8 mouse cellular contexts compared by ENCODE assay signal in the genomic region with DNA sequence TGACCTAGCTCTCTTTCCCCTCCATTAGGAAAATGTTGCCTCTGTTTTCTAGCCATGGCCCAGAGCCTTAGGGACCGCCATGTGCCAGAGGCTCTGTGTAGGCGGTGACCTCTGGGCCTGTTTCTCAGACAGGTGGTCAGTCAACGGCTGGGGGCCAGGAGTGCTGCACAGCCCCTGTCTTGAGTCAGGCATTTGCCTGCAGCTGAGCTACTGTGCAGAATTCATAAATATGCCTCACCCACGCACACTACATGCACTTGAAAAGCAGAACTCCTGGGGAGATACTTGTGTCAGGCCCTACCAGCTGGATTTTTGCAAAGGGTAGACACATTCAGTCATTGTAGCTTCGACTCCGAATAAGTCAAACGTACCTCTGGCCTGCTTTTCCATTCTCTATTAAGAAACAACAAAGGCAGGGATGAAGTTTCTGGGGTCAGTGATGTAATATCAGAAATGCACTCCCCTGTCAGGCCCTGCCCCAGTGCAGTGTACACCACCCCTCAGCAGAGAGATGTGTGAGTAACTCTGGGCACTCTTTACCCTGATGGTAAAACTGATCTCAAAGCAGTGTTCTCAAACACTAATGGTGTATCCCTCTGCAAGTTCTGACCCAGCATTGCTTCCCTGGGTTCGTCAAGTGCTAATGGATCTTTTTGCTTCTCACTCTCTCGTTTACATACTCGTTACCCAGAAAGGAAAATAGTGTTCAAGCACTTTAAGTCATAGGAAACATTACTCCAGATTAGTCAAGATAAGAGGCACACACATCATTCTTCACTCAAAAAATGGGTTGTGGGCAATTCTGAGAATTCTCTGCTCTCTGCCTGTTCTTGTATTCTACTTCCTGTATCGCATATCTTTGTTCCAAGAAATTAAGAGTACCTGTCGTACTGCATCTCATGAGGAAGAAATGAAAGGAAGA.
A peak's percentile ranks its signal among the peaks of the same experiment; 100 is the strongest.
DNase-seq lines count a peak whose midpoint lies in the region; ATAC-seq and TF ChIP-seq lines count a peak whose summit lies in the region.

No protein-coding gene starts in this region.

- no peak for TF ChIP-seq CTCF in gastrocnemius, adult 2 months (IDR thresholded peaks at IDR 0.05)

- intact Hi-C loops in gastrocnemius, adult 2 months (cut with DNase I), result loop anchor here (5.0 kb wide), 1 partner anchor 71 kb away; the partner anchor contains the start of gene Mdfic

- no peaks in the 10 kb centered on the region for H3K36me3 ChIP-seq in stomach, embryonic 14.5 days (ENCODE audit: control insufficient read depth, insufficient read depth, low read length)
- no peaks in the 10 kb centered on the region for H3K36me3 ChIP-seq in midbrain, embryonic 13.5 days

- no peaks in the 10 kb centered on the region for H3K9me3 ChIP-seq in stomach, embryonic 14.5 days (ENCODE audit: control insufficient read depth, low read depth, low read length)
- H3K9me3 ChIP-seq in midbrain, embryonic 13.5 days, result no peaks in the 10 kb centered on the region

- DNase-seq in gastrocnemius, adult 2 months, result peak; percentile 42
- no peak for DNase-seq in gastrocnemius, adult 18-20 months (ENCODE audit: low spot score)
- DNase-seq in thymus, postnatal 0 days (ENCODE audit: low spot score), result peak; percentile 33
- no peak for DNase-seq in thymus, adult 18-20 months
- peak; percentile 36 for DNase-seq in heart, postnatal 4 days
- no peak for DNase-seq in right cerebral cortex, postnatal 4 days

- no peaks in the 10 kb centered on the region for H3K27me3 ChIP-seq in stomach, embryonic 14.5 days (ENCODE audit: control insufficient read depth, insufficient read depth, low read length)
- H3K27me3 ChIP-seq in midbrain, embryonic 13.5 days, result no peaks in the 10 kb centered on the region

- H3K4me3 ChIP-seq in gastrocnemius, adult 2 months, result peak overlapping the region; percentile 67
- H3K4me3 ChIP-seq in stomach, embryonic 14.5 days (ENCODE audit: low read depth, low read length), result no peak overlapping the region
- no peak overlapping the region for H3K4me3 ChIP-seq in midbrain, embryonic 13.5 days (replicated peaks)

- no peak overlapping the region for H3K9ac ChIP-seq in stomach, embryonic 14.5 days (replicated peaks; ENCODE audit: low read depth, low read length)
- no peak overlapping the region for H3K9ac ChIP-seq in midbrain, embryonic 13.5 days (replicated peaks)

- peak overlapping the region; percentile 86 for H3K27ac ChIP-seq in gastrocnemius, adult 2 months
- no peak overlapping the region; the same call in 1 of the 2 replicates for H3K27ac ChIP-seq in stomach, embryonic 14.5 days (ENCODE audit: low read length)
- no peak overlapping the region for H3K27ac ChIP-seq in midbrain, embryonic 13.5 days

- ATAC-seq in stomach, embryonic 14.5 days (ENCODE audit: insufficient number of reproducible peaks, insufficient read depth, low FRiP score, low read depth), result peak; percentile 67; the same call in 1 of the 2 replicates
- no peak for ATAC-seq in midbrain, embryonic 13.5 days

- WGBS in stomach, embryonic 14.5 days, result 56% methylated on average over 12 of the region's 12 CpGs
- 75% methylated on average over 12 of the region's 12 CpGs for WGBS in midbrain, embryonic 13.5 days

- H3K4me1 ChIP-seq in stomach, embryonic 14.5 days (ENCODE audit: control insufficient read depth, insufficient read depth, low read length), result peaks cover 15% of the 10 kb centered on the region; the same call in 1 of the 2 replicates
- peaks cover 14% of the 10 kb centered on the region for H3K4me1 ChIP-seq in midbrain, embryonic 13.5 days (replicated peaks)

- H3K4me2 ChIP-seq in stomach, embryonic 14.5 days (replicated peaks; ENCODE audit: low read depth, low read length), result no peak overlapping the region
- no peak overlapping the region for H3K4me2 ChIP-seq in midbrain, embryonic 13.5 days (replicated peaks)

Comparison
In these comparisons a context has a peak if more than half of its experiments do, and no peak if none do; other contexts are left out.
1. DNase-seq: peak in gastrocnemius, adult 2 months (single experiment), thymus, postnatal 0 days (single experiment) and heart, postnatal 4 days (single experiment); none in gastrocnemius, adult 18-20 months (single experiment), thymus, adult 18-20 months (0 of 2) and right cerebral cortex, postnatal 4 days (single experiment).